Mouse (Mus musculus): ENCODE measurements around the gene Wipf1.

DNA sequence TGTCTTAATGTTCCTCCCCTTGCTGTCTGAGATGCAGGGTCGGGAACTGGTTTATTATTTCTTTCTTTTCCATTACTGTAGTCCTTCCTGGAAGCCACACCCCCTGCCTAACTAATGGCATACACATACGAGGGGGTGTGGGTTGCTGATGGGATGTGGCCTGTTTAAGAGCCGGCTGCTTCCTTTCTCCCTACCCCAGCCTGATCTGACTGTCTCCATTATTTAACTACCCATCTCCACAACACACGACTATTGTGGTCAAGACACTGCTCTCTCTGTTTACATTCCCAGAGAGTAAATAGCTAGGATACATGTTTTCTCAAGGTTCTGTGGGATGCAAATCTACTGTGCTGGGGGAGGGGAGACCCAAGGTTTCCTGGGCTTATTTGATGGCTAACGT lies 7.8 kb downstream of the Wipf1 start:
- TF ChIP-seq EP300 (IDR thresholded peaks at IDR 0.05; ENCODE audit: insufficient read depth, low read depth, low read length) = no peak
- TF ChIP-seq CTCF (IDR thresholded peaks at IDR 0.05; ENCODE audit: low read depth, low read length) = no peak
- no peak for TF ChIP-seq POLR2A (IDR thresholded peaks at IDR 0.05; ENCODE audit: insufficient read depth, low read length)
